Mouse (Mus musculus): ENCODE data around the gene Edem3. TPM values are rescaled to one million over a fixed set of nuclear protein-coding genes. Genes with fewer than 3 reads are reported as not detected.
A peak's percentile ranks its signal among the peaks of the same experiment; 100 is the strongest.
"Not testable (repeated sequence)": the region's sequence is repeated elsewhere in the genome, so short reads cannot be mapped to it uniquely, and the experiment has no call there.

Gene Edem3
- polyA plus RNA-seq, 1 experiment from 2014 or later: 5.6 TPM

- H3K4me1 ChIP-seq (replicated peaks): no peaks in the 10 kb centered on the region
- ATAC-seq (ENCODE audit: low read depth) (no peak), DNase-seq (no peak)
- H3K9me3 ChIP-seq (replicated peaks): no peaks in the 10 kb centered on the region
- H3K4me2 ChIP-seq: no peak overlapping the region
- WGBS (ENCODE audit: insufficient replicate concordance): 88% methylated on average over 13 of the region's 13 CpGs
- H3K9ac ChIP-seq: no peak overlapping the region
- H3K36me3 ChIP-seq: peaks cover 61% of the 10 kb centered on the region
- H3K27ac ChIP-seq: no peak overlapping the region
- H3K27me3 ChIP-seq: no peaks in the 10 kb centered on the region
- no peak overlapping the region for H3K4me3 ChIP-seq (replicated peaks)
Observed at GRCm38 (mm10) chr1:151812004-151812712, 57.0 kb downstream of the Edem3 start.

- Histone ChIP-seq H3K4me2 (no peak overlapping the region), H3K4me1 (replicated peaks) (no peaks in the 10 kb centered on the region), H3K27me3 (no peaks in the 10 kb centered on the region), H3K4me3 (replicated peaks) (no peak overlapping the region), H3K9me3 (replicated peaks) (no peaks in the 10 kb centered on the region), H3K9ac (no peak overlapping the region), H3K36me3 (peaks cover 58% of the 10 kb centered on the region), H3K27ac (no peak overlapping the region)
- ATAC-seq (ENCODE audit: low read depth) (no peak), DNase-seq (no peak)
- WGBS (ENCODE audit: insufficient replicate concordance): 78% methylated on average over 3 of the region's 3 CpGs
Observed at GRCm38 (mm10) chr1:151816051-151816450, 60.9 kb downstream of the Edem3 start.

- ATAC-seq (ENCODE audit: low read depth) (0 out of 2 replicates have a peak, but pooled peaks have one; percentile 26), DNase-seq (no peak)
- Histone ChIP-seq H3K4me2 (no peak overlapping the region), H3K36me3 (peaks cover 41% of the 10 kb centered on the region), H3K9ac (no peak overlapping the region), H3K4me1 (replicated peaks) (no peaks in the 10 kb centered on the region), H3K9me3 (replicated peaks) (no peaks in the 10 kb centered on the region), H3K4me3 (replicated peaks) (no peak overlapping the region), H3K27ac (no peak overlapping the region), H3K27me3 (no peaks in the 10 kb centered on the region)
- WGBS (ENCODE audit: insufficient replicate concordance): 70% methylated on average over 7 of the region's 7 CpGs
Observed at GRCm38 (mm10) chr1:151819190-151819589, 64.0 kb downstream of the Edem3 start.

- WGBS (ENCODE audit: insufficient replicate concordance): 32% methylated on average over 5 of the region's 5 CpGs
- H3K4me2 ChIP-seq: no peak overlapping the region
- no peaks in the 10 kb centered on the region for H3K9me3 ChIP-seq (replicated peaks)
- peaks cover 33% of the 10 kb centered on the region for H3K36me3 ChIP-seq
- no peak for ATAC-seq (ENCODE audit: low read depth)
- no peaks in the 10 kb centered on the region for H3K27me3 ChIP-seq
- DNase-seq: peak; percentile 14
- H3K27ac ChIP-seq: no peak overlapping the region
- no peak overlapping the region for H3K9ac ChIP-seq
- H3K4me3 ChIP-seq (replicated peaks): no peak overlapping the region
- no peaks in the 10 kb centered on the region for H3K4me1 ChIP-seq (replicated peaks)
Observed at GRCm38 (mm10) chr1:151820457-151820856, 65.3 kb downstream of the Edem3 start.

DNA sequence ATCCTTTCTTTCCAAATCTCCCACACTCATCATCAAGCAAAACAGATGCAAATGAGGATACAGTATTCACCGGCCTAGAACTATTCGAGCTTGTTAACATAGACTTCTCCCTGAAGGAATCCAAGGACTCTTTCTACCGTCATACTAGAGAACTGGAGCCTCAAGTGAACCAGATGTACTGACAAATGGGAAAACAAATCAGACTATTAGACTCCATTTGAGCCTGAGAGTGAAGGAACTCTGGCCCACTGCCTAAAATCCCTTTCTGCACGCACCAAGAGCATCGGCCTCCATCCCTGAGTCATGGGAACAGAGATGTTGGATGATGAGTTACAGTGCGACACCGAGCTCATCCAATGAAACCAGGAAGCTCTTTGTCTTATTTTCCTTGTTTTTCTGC, 69.9 kb downstream of the Edem3 start:
- H3K27ac ChIP-seq: no peak overlapping the region
- H3K27me3 ChIP-seq: no peaks in the 10 kb centered on the region
- WGBS (ENCODE audit: insufficient replicate concordance): 78% methylated on average over 7 of the region's 7 CpGs
- H3K9me3 ChIP-seq (replicated peaks): no peaks in the 10 kb centered on the region
- no peak for ATAC-seq (ENCODE audit: low read depth)
- no peaks in the 10 kb centered on the region for H3K4me1 ChIP-seq (replicated peaks)
- H3K9ac ChIP-seq: no peak overlapping the region
- no peak overlapping the region for H3K4me3 ChIP-seq (replicated peaks)
- no peak for DNase-seq
- no peaks in the 10 kb centered on the region for H3K36me3 ChIP-seq
- H3K4me2 ChIP-seq: no peak overlapping the region

GRCm38 (mm10) chr1:151831791-151832190, 76.6 kb downstream of the Edem3 start:
- H3K4me1 ChIP-seq (replicated peaks): no peaks in the 10 kb centered on the region
- H3K9me3 ChIP-seq (replicated peaks): 0 out of 2 replicates have a peak, but pooled peaks cover 5% of the 10 kb centered on the region
- no peak overlapping the region for H3K4me2 ChIP-seq
- ATAC-seq (ENCODE audit: low read depth) (no peak), DNase-seq (no peak)
- H3K27ac ChIP-seq: no peak overlapping the region
- no peak overlapping the region for H3K9ac ChIP-seq
- WGBS (ENCODE audit: insufficient replicate concordance): 69% methylated on average over 3 of the region's 3 CpGs
- no peak overlapping the region for H3K4me3 ChIP-seq (replicated peaks)
- H3K36me3 ChIP-seq: no peaks in the 10 kb centered on the region
- H3K27me3 ChIP-seq: no peaks in the 10 kb centered on the region

GRCm38 (mm10) chr1:151835261-151835660, 80.1 kb downstream of the Edem3 start:
- no peaks in the 10 kb centered on the region for H3K27me3 ChIP-seq
- no peaks in the 10 kb centered on the region for H3K4me1 ChIP-seq (replicated peaks)

GRCm38 (mm10) chr1:151840345-151840744, 85.2 kb downstream of the Edem3 start:
- not testable (repeated sequence) for H3K27me3 ChIP-seq; ATAC-seq (ENCODE audit: low read depth); H3K4me1 ChIP-seq (replicated peaks); H3K4me2 ChIP-seq; H3K4me3 ChIP-seq (replicated peaks); DNase-seq; H3K36me3 ChIP-seq; H3K9ac ChIP-seq; H3K9me3 ChIP-seq (replicated peaks); H3K27ac ChIP-seq
- 81% methylated on average over 1 of the region's 1 CpGs for WGBS (ENCODE audit: insufficient replicate concordance)

More at GRCm38 (mm10) chr1:151835261-151835660, 80.1 kb downstream of the Edem3 start:
- H3K27ac ChIP-seq: no peak overlapping the region
- no peak overlapping the region for H3K9ac ChIP-seq
- 0 out of 2 replicates have a peak, but pooled peaks cover 5% of the 10 kb centered on the region for H3K9me3 ChIP-seq (replicated peaks)
- ATAC-seq (ENCODE audit: low read depth) (no peak), DNase-seq (no peak)
- H3K36me3 ChIP-seq: no peaks in the 10 kb centered on the region
- H3K4me3 ChIP-seq (replicated peaks): no peak overlapping the region
- H3K4me2 ChIP-seq: no peak overlapping the region
- WGBS (ENCODE audit: insufficient replicate concordance): 69% methylated on average over 4 of the region's 4 CpGs

GRCm38 (mm10) chr1:151845252-151845832, 90.2 kb downstream of the Edem3 start:
- no peak overlapping the region for H3K4me2 ChIP-seq
- 75% methylated on average over 17 of the region's 17 CpGs for WGBS (ENCODE audit: insufficient replicate concordance)
- no peak for DNase-seq
- no peak overlapping the region for H3K9ac ChIP-seq
- no peaks in the 10 kb centered on the region for H3K9me3 ChIP-seq (replicated peaks)
- no peak overlapping the region for H3K4me3 ChIP-seq (replicated peaks)
- ATAC-seq (ENCODE audit: low read depth): no peak
- H3K27me3 ChIP-seq: no peaks in the 10 kb centered on the region
- H3K27ac ChIP-seq: no peak overlapping the region
- H3K36me3 ChIP-seq: no peaks in the 10 kb centered on the region
- H3K4me1 ChIP-seq (replicated peaks): no peaks in the 10 kb centered on the region

DNA sequence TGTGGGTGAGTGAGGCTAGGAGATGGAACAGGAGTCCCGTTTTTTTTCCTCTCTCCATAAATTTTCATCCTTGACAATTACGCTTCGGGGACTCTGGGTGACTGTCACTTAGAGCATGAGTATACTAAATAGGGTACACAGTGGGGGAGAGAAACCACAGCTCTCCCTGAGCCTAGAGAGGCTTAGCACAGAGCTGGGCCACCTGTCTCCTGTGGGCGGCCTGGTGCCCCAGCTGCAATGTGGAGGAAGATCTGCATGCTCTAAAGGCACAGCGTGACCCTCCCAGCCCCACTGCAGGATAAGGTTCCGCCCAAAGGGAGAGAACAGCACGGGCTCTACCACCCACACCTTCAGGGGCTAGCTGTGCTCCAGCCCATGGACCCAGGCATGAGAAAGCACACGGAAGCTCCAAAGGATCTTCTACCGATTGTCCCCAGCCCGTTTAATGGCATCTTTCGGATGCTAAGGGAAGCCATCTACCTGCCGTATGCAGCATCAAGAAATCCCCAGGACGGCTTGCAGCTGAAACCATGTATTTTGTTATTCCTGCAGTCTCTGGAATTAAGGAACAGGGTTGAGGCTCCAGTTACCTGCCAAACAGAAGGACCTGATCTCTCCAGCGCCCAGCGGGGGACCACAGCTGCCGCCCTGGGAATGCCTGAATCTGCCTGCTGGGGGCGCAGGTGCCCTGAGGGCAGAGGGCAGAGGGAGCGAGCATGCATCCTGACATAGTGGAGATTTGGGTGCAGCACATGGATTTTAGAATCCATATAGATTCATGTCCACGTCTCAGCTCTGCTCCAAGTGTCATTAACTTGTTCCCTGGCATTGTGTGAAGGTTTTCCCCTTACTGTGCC, 91.0 kb downstream of the Edem3 start:
- WGBS (ENCODE audit: insufficient replicate concordance): 57% methylated on average over 19 of the region's 19 CpGs
- Histone ChIP-seq H3K27ac (no peak overlapping the region), H3K4me1 (replicated peaks) (no peaks in the 10 kb centered on the region), H3K4me2 (no peak overlapping the region), H3K27me3 (no peaks in the 10 kb centered on the region), H3K36me3 (no peaks in the 10 kb centered on the region), H3K9me3 (replicated peaks) (no peaks in the 10 kb centered on the region), H3K9ac (no peak overlapping the region), H3K4me3 (replicated peaks) (no peak overlapping the region)
- DNase-seq: no peak
- no peak for ATAC-seq (ENCODE audit: low read depth)

GRCm38 (mm10) chr1:151848286-151848685, 93.1 kb downstream of the Edem3 start:
- WGBS (ENCODE audit: insufficient replicate concordance): 69% methylated on average over 2 of the region's 2 CpGs

More at GRCm38 (mm10) chr1:151848286-151848685, 93.1 kb downstream of the Edem3 start:
- Histone ChIP-seq H3K36me3 (no peaks in the 10 kb centered on the region), H3K27ac (no peak overlapping the region), H3K27me3 (no peaks in the 10 kb centered on the region), H3K4me2 (no peak overlapping the region), H3K4me1 (replicated peaks) (no peaks in the 10 kb centered on the region), H3K9me3 (replicated peaks) (no peaks in the 10 kb centered on the region), H3K9ac (no peak overlapping the region), H3K4me3 (replicated peaks) (no peak overlapping the region)
- no peak for ATAC-seq (ENCODE audit: low read depth)
- DNase-seq: no peak
